Mouse (Mus musculus) hindbrain, embryonic 11.5 days (tissue): ENCODE results near the gene D630045J12Rik. TPM values are rescaled to one million over a fixed set of nuclear protein-coding genes. Genes with fewer than 3 reads are reported as not detected.

Source experiments
- ATAC-seq: fragments of 200-750 bp; cut with Nextera tagmentation; 2 replicates; pipeline ENCODE4 v1.8.0; 2017; ENCODE audit warnings: mild to moderate bottlenecking, moderate TSS enrichment, moderate library complexity; ENCODE audit not compliant: low FRiP score
- DNase-seq: peaks from one replicate; pipeline ENCODE4 v3.0.0-alpha.2; 2015; ENCODE audit warnings: low spot score
- H3K27ac ChIP-seq: fragments of 300-500 bp; sonication (generic); 2 replicates; pipeline ENCODE4 v1.5.1; 2014; ENCODE audit warnings: mild to moderate bottlenecking, low read depth, low read length
- H3K27me3 ChIP-seq: fragments of 300-500 bp; sonication (generic); 2 replicates; pipeline ENCODE4 v1.6.1; 2014; ENCODE audit warnings: mild to moderate bottlenecking, low read length, moderate library complexity, mixed read lengths; ENCODE audit not compliant: control insufficient read depth, insufficient read depth
- H3K36me3 ChIP-seq: fragments of 300-500 bp; sonication (generic); 2 replicates; pipeline ENCODE4 v1.6.1; 2014; ENCODE audit warnings: mild to moderate bottlenecking, low read length, moderate library complexity, mixed read lengths; ENCODE audit not compliant: control insufficient read depth, insufficient read depth
- H3K4me1 ChIP-seq: fragments of 300-500 bp; sonication (generic); replicated peaks from 2 replicates; pipeline ENCODE4 v1.6.1; 2014; ENCODE audit warnings: low read length, mixed read lengths; ENCODE audit not compliant: control insufficient read depth, insufficient read depth
- H3K4me2 ChIP-seq: fragments of 300-500 bp; sonication (generic); replicated peaks from 2 replicates; pipeline ENCODE4 v1.6.1; 2014; ENCODE audit warnings: mild to moderate bottlenecking, low read depth, low read length
- H3K4me3 ChIP-seq: fragments of 300-500 bp; sonication (generic); 2 replicates; pipeline ENCODE4 v1.5.1; 2014; ENCODE audit warnings: low read depth, low read length
- H3K9ac ChIP-seq: fragments of 300-500 bp; sonication (generic); 2 replicates; pipeline ENCODE4 v1.6.1; 2014; ENCODE audit warnings: low read depth, low read length
- H3K9me3 ChIP-seq: fragments of 300-500 bp; sonication (generic); 2 replicates; pipeline ENCODE4 v1.6.1; 2016; ENCODE audit warnings: low read length; ENCODE audit not compliant: control insufficient read depth
- WGBS: fragments of 180-500 bp; shearing (Covaris S2); extraction: QIAGEN DNeasy Blood & Tissue Kit; methylation state at CpG from one replicate; pipeline ENCODE4 v1.1.7; 2014; 5-methylcytosine and 5-hydroxymethylcytosine counted together
- polyA plus RNA-seq: library from polyadenylated mRNA; unstranded; fragments of >200 nt; fragmentation: Nextera tagmentation; extraction: Ambion mirVana; gene quantifications from 2 replicates; pipeline ENCODE4 v1.2.1, GENCODE M21; 2014

D630045J12Rik gene
- 12.3 and 13.2 TPM in 2 replicates for polyA plus RNA-seq

DNA sequence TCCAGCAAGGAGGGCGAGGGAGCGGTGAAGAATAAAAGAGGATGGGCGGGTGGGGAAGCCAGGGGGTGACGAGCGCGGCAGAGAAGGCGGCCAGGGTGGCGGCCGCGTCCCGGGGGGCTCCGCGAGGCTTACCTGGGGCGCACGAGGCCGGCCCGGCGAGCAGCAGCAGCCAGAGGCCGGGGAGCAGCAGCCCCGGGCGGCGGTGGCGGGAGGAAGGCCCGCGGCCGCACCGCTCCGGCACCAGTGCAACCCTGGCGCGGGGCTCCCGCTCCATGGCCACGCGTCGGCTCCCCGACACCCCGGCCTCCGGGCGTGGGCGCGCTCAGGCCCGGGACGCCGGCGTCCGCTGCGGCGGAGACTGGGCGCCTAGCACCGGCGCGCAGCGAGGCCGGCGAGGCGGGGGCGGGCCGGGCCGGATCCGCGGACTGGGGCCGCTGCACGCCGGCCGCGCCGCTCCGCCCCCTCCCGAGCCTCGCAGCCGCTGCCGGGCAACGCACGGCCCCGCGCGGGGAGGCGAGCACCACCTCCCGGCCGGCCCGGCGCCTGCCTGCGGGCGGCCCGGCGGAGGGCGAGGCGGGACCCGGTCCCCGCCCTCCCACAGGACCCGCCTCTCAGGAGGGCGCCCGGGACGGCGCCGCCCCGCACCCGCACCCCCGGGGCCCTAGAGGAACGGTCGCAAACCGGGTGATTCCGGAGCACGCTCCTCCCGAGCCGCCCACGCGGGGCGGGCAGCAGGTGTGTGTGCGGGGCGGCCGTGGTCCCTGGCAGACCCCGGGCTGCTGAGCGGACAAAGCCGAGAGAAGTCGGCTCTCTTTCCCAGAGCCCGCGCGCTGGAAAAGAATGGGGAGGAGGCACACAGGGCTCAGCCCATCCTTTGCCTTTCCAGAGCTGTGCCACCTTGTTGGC lies at the start of gene D630045J12Rik:
D630045J12Rik (minus strand) TSS at position 274 of the 906 bp plus-strand sequence.
- WGBS = under 1% methylated on average over 61 of the region's 118 CpGs
- DNase-seq (peak; percentile 87), ATAC-seq (peak; percentile 94)
- Histone ChIP-seq H3K27ac (peak within 1 kb of the TSS; percentile 93), H3K4me2 (peak within 1 kb of the TSS; percentile 54), H3K4me1 (peaks cover 2% of the 10 kb centered on the region), H3K4me3 (peak within 1 kb of the TSS; percentile 90), H3K9me3 (no peaks in the 10 kb centered on the region), H3K27me3 (no peaks in the 10 kb centered on the region), H3K9ac (peak within 1 kb of the TSS; percentile 98), H3K36me3 (no peaks in the 10 kb centered on the region)

DNA sequence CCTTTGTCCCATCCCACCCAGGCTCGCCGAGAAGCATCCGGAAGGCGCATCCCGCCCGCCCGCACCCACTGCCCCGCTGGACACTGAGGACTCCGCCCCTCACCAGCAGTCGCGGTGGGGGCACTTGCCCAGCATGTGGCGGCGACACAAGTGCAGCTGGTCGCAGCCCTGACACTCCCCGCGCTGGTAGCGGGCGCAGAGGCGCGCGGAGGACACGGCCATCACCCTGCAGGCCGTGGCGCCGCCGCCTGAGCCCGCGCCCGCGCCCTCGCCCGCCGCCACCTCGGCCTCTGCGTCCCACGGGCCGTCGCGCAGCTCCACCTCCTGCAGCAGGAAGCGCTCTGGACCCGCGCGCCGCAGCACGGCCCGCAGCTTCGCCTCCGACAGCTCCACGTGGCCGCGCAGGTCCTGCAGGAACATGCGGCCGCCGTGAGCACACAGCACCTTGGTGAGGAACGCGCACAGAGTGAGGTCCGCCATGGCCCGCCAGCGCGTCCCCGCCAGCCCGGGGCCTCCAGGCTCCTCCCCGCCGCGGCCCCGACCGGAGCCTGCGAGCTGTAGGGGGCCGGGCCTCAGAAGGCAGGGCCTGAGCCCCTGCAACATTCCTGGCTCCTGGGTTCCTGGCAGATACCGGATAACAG lies 45.1 kb upstream of the D630045J12Rik start, which contains the start of gene Zc3hav1l:
Zc3hav1l (minus strand) TSS at position 499 of the 641 bp plus-strand sequence.
- peak; percentile 86 for DNase-seq
- peak within 1 kb of the TSS; percentile 59 for H3K4me3 ChIP-seq
- peaks cover 5% of the 10 kb centered on the region; the same call in 1 of the 2 replicates for H3K36me3 ChIP-seq
- H3K27ac ChIP-seq = peak within 1 kb of the TSS; percentile 94
- under 1% methylated on average over 53 of the region's 70 CpGs for WGBS
- peak within 1 kb of the TSS; percentile 78 for H3K4me2 ChIP-seq
- peak within 1 kb of the TSS; percentile 90 for H3K9ac ChIP-seq
- peak; percentile 96 for ATAC-seq
- no peaks in the 10 kb centered on the region for H3K4me1 ChIP-seq
- H3K27me3 ChIP-seq = no peaks in the 10 kb centered on the region
- H3K9me3 ChIP-seq = no peaks in the 10 kb centered on the region

DNA sequence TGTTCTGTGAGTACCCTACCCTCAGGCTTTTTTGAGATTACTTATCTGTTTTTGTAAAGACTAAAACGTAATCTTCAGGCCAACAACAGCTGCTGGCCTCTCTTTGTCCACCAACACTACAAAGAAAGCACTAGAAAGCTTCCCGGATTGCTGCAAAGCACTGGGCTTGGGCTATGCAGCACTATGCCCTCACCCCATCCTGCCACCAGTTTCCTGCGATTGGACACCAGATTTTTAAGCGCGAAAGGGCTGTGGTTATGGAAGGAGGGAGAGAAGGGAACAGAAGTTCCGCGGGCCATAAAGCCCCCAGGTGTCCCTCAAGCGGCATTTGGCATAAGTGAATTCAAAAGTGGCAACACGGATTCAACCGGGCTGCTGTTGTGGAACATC lies 44.4 kb upstream of the D630045J12Rik start:
- DNase-seq (peak; percentile 75), ATAC-seq (peak; percentile 48)
- WGBS = 1% methylated on average over 10 of the region's 10 CpGs
- Histone ChIP-seq H3K9me3 (no peaks in the 10 kb centered on the region), H3K36me3 (peaks cover 5% of the 10 kb centered on the region; the same call in 1 of the 2 replicates), H3K4me2 (peak overlapping the region; percentile 78), H3K9ac (peak overlapping the region; percentile 90), H3K27me3 (no peaks in the 10 kb centered on the region), H3K4me1 (no peaks in the 10 kb centered on the region), H3K4me3 (peak overlapping the region; percentile 59), H3K27ac (peak overlapping the region; percentile 94)

DNA sequence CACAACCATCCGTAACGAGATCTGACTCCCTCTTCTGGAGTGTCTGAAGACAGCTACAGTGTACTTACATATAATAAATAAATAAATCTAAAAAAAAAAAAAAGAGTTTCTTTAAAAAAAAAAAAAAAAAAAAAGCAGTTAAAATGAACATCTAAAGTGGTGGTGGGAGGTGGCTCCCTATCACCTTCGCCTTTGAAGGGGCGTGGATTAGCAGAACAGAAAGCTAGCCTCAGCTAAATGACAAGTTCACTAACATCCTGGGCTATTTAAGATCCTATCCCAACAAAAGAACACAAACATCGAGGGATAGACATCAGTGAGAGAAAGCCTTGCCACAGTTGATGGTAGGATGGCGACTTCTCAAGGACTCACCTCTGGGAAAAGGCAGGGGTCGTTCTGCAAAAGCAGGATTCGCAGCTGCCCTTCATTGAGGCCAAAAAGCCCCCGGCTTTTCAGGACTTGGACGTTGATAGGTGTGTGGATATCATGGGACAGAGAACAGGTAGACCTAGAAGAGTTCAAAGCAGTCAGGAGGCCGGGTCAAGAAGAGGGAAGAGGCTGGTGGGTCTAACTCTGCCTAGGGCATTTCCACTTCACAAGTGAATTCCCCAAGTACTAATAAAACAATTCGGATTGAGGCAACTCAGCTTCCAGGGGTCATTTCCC lies 43.9 kb upstream of the D630045J12Rik start:
- peaks cover 5% of the 10 kb centered on the region; the same call in 1 of the 2 replicates for H3K36me3 ChIP-seq
- ATAC-seq (0 out of 2 replicates have a peak, but pooled peaks have one; percentile 14), DNase-seq (peak; percentile 50)
- peak overlapping the region; percentile 90 for H3K9ac ChIP-seq
- H3K27ac ChIP-seq = peak overlapping the region; percentile 94
- peak overlapping the region; percentile 78 for H3K4me2 ChIP-seq
- WGBS = 45% methylated on average over 12 of the region's 12 CpGs
- H3K4me3 ChIP-seq = peak overlapping the region; percentile 59
- H3K4me1 ChIP-seq = no peaks in the 10 kb centered on the region
- H3K27me3 ChIP-seq = no peaks in the 10 kb centered on the region
- no peaks in the 10 kb centered on the region for H3K9me3 ChIP-seq

DNA sequence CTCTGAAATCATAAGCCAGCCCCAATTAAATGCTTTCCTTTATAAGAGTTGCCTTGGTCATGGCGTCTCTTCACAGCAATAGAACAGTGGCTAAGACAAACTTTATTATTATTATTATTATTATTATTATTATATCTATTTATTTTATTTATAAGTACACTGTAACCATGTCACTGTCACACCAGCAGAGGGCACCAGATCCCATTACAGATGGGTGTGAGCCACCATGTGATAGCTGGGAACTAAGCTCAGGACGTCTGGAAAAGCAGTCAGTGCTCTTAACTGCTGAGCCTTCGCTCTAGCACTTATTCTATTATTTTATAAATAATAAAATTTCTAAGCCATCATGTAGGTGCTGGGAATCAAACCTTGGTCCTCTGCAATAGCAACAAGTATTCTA lies 39.9 kb upstream of the D630045J12Rik start:
- no peaks in the 10 kb centered on the region for H3K27me3 ChIP-seq
- no peaks in the 10 kb centered on the region for H3K4me1 ChIP-seq
- no peak for ATAC-seq
- no peak overlapping the region for H3K9ac ChIP-seq
- no peak overlapping the region for H3K4me3 ChIP-seq
- H3K9me3 ChIP-seq = no peaks in the 10 kb centered on the region
- no peak overlapping the region for H3K4me2 ChIP-seq
- no peak overlapping the region for H3K27ac ChIP-seq
- DNase-seq = no peak
- 52% methylated on average over 3 of the region's 3 CpGs for WGBS
- peaks cover 5% of the 10 kb centered on the region; the same call in 1 of the 2 replicates for H3K36me3 ChIP-seq

DNA sequence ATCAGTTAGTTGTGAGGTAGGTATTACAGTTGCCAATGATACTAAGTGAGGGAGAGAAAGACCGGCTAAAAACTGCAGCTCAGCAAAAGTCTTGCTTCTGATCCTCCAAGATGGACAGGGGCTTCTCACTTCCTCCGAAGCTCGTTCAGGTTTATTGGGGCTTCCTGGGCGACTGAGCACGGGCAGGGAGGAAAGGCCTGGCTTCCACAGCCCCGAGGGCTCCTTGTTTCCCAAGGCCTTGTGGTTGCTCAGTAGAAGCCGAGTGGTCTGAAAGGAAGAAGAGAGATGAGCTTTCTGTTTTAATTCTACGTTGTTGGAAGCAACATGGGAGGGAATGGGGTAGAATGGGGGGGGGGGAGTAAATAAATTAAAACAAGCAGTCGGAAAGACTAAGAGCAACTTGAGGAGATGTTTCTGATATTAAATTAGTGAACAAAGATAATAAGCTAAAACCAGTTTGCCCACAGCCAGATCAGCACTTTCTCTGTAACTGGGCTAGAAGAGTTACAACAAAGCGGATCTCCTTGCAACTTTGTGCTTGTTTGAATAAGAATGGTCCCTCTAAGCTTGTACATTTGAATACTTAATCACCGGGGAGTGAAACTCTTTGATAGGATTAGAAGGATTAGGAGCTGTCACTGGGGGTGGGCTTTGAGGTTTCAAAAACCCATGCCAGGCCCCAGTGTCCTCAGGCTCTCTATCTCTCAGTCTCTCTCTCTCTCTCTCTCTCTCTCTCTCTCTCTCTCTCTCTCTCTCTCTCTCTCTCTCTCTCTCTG lies 39.2 kb upstream of the D630045J12Rik start:
- Histone ChIP-seq H3K9ac (no peak overlapping the region), H3K4me1 (no peaks in the 10 kb centered on the region), H3K36me3 (peaks cover 5% of the 10 kb centered on the region; the same call in 1 of the 2 replicates), H3K4me3 (no peak overlapping the region), H3K4me2 (no peak overlapping the region), H3K27me3 (no peaks in the 10 kb centered on the region), H3K9me3 (no peaks in the 10 kb centered on the region), H3K27ac (no peak overlapping the region)
- DNase-seq (no peak), ATAC-seq (no peak)
- 47% methylated on average over 11 of the region's 11 CpGs for WGBS

DNA sequence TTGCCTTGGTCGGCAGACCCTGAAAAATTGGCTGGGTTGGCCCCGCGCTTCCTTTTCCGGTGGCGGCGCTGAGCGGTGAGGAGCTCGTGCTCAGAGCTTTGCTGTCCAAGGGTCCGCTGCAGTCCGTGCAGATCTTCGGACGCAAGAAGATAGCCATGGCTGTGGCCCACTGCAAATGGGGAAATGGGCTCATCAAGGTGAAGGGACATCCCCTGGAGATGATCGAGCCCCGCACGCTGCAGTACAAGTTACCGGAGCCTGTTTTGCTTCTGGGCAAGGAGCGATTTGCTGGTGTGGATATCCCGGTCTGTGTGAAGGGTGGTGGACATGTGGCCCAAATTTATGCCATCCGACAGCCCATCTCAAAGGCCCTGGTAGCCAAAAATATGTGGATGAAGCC lies 30.6 kb upstream of the D630045J12Rik start:
- 98% methylated on average over 19 of the region's 19 CpGs for WGBS
- H3K27me3 ChIP-seq = no peaks in the 10 kb centered on the region
- no peak overlapping the region for H3K9ac ChIP-seq
- H3K36me3 ChIP-seq = 0 out of 2 replicates have a peak, but pooled peaks cover 3% of the 10 kb centered on the region
- H3K9me3 ChIP-seq = no peaks in the 10 kb centered on the region
- H3K27ac ChIP-seq = no peak overlapping the region
- no peak overlapping the region for H3K4me3 ChIP-seq
- no peak for DNase-seq
- H3K4me2 ChIP-seq = no peak overlapping the region
- H3K4me1 ChIP-seq = no peaks in the 10 kb centered on the region
- ATAC-seq = no peak

DNA sequence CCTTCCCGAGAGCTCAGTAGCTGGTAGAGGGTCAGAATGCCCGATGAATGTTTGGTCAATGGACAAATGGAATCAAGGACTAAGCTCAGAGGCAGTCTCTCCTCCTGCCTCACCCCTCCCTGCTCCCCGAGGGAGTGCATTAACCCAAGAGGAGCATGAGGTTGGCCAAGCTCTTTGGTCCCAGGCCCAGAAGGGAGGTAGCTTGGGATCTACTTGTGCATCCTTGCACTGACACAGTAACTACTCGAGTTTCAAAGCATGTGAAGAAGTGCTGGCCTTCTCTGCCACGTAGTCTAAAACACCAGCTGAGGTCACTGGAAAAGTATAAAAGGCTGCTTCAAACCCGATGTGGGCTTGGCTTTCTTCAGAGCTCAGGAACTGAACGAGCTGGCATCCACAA lies 10.7 kb upstream of the D630045J12Rik start:
- no peaks in the 10 kb centered on the region for H3K9me3 ChIP-seq
- no peak overlapping the region for H3K27ac ChIP-seq
- no peaks in the 10 kb centered on the region for H3K4me1 ChIP-seq
- DNase-seq (no peak), ATAC-seq (no peak)
- no peak overlapping the region for H3K4me3 ChIP-seq
- H3K27me3 ChIP-seq = no peaks in the 10 kb centered on the region
- H3K9ac ChIP-seq = no peak overlapping the region
- WGBS = 80% methylated on average over 7 of the region's 7 CpGs
- H3K4me2 ChIP-seq = no peak overlapping the region
- no peaks in the 10 kb centered on the region for H3K36me3 ChIP-seq
